Mouse (Mus musculus) heart, postnatal 14 days (tissue): ENCODE measurements around the gene Dph5. TPM values are rescaled to one million over a fixed set of nuclear protein-coding genes. Genes with fewer than 3 reads are reported as not detected.

Source experiments
- DNase-seq, 2 experiments: peaks; one replicate each; pipeline ENCODE4 v3.0.0; 2021 to 2022
- intact Hi-C: fragments of 180-260 bp; cut with DNase I; formaldehyde crosslinking; loops from one replicate; pipeline ENCODE4 v1.15.1; 2025
- total RNA-seq, 2 experiments: library from RNA; stranded (reverse); gene quantifications; 2 replicates each; pipeline ENCODE4 v1.2.3; 2021

Gene Dph5
- total RNA-seq, 2 experiments from 2014 or later: 6.4 to 7.2 TPM

- intact Hi-C loops: no loop called here
- no peak for DNase-seq
These were observed 61.7 kb downstream of the Dph5 start for GRCm38 (mm10) chr3:115949220-115949920.

GRCm38 (mm10) chr3:115949921-115950877 lies 62.6 kb downstream of the Dph5 start:
- DNase-seq: peak in 1 of 2 experiments; percentile 16
- intact Hi-C loops: no loop called here

DNA sequence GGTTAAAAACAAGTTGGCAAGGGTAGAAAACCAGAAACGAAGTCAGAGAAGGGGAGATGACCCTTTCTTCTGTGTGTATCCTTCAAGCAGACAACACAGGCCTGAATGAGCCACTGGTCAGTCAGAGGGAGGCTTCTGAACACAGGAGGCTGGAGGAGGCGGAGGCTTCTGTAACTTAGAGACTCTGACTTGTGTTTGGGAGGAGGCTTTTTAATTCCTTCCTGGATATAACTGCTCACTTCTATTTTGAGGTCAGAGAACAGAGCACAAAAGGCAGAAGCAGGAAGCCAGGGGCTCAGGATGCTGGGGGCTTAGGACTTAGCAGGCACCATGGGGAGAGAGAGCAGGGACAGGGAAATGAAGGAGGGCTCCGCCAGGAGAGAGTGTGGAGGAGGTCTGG lies 63.6 kb downstream of the Dph5 start:
- intact Hi-C loops: no loop called here
- DNase-seq: no peak

DNA sequence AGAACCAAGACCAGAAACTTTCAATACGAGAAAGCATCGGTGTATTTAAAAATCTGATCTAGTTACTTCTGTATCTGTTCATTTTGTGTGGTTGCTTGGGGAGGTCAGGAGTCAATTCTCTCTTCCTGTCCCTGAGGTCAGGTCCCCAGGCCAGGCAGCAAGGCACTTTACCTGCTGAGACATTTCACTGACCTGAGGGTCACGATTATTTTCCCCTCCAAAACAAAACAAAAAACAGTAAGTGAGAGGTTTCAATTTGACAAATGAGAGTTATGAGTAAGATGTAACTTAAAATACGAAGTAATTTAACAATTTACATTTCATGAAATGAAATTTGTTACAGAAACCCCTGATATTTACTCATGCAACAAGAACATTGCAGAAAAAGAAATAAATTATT lies 64.7 kb downstream of the Dph5 start:
- DNase-seq: no peak
- intact Hi-C loops: no loop called here

- intact Hi-C loops: no loop called here
- no peak for DNase-seq
These were observed 65.5 kb downstream of the Dph5 start for GRCm38 (mm10) chr3:115953088-115953487.

GRCm38 (mm10) chr3:115957223-115957622 lies 69.6 kb downstream of the Dph5 start:
- intact Hi-C loops: no loop called here

GRCm38 (mm10) chr3:115961311-115962027 lies 73.8 kb downstream of the Dph5 start:
- no peak for DNase-seq
- intact Hi-C loops: no loop called here

More at GRCm38 (mm10) chr3:115957223-115957622, 69.6 kb downstream of the Dph5 start:
- DNase-seq: no peak

- intact Hi-C loops: no loop called here
- no peak for DNase-seq
These were observed 74.4 kb downstream of the Dph5 start for GRCm38 (mm10) chr3:115962028-115962415.

DNA sequence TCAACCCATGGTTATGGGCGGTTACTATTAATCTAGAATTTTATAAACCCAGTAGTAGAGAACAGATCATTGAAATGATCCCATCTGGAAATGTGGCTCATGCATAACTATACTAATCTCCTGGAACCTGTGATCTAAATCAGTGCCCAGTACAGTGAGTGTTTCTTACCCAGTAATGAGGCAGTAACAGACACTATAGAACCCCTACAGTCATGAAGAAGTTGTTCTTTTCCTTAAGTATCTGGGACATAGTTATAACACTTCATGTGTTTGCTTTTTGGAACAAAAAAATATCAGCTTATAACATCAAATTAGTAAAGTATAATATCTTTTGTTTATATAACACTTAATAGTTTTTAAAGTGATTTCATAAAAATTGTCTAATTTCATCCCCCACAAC lies 76.0 kb downstream of the Dph5 start:
- DNase-seq: no peak

DNA sequence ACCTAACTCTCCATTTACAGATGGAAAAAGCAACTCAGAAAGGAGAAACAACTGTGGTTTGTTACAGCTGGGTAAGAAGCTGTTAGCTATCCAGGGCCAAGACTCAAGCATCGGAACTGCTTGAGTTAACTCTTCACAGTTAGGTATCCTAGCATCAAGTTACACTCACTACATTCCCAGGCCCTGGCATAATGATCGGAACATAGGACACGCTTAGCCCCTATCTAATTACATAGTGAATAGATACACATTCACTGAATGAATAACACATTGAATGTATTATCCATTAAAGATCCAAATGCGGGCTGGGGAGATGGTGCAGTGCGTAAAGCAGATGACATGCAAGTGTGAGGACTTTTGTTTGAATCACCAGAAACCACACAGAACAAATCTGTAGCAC lies 76.4 kb downstream of the Dph5 start:
- intact Hi-C loops: no loop called here
- no peak for DNase-seq

More for the DNA sequence above, 76.0 kb downstream of the Dph5 start:
- intact Hi-C loops: no loop called here

DNA sequence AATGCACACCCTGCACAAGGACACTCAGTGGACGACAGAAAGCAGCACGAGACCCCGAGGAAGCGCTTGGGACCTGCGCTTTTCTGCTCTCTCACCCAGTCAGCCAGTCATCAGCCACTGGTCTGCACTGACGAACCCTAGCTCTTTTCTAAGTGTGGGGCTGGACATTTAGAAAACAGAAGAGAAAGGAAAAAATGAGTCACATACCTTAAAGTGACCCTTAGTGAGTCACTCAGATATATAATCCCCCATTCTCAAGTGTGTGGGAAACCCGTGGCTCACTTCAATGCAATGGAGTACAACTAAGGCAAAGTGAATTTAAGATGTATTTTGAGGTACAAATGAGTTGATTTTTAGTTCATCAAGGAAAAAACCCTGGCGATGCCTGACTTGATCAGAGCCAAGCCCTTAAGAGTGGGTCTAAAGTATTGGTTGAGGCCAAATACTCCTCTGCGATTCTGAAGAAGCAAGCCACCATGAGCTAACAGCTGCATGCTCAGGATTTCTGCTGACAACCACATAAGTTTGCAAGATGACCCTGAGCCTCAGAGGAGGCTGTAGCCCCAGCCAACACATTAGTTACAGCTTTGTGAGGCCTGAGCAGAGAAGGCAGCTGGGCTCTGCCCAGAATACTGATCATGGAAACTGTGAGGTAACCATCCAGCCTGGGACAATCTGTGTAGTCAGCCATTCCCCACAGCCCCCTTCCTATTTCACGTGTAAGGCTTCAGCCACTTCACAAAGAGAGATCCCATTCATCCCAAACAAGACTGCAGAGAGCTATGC lies 81.3 kb downstream of the Dph5 start:
- DNase-seq: peak in 1 of 2 experiments; percentile 33
- intact Hi-C loops: no loop called here

DNA sequence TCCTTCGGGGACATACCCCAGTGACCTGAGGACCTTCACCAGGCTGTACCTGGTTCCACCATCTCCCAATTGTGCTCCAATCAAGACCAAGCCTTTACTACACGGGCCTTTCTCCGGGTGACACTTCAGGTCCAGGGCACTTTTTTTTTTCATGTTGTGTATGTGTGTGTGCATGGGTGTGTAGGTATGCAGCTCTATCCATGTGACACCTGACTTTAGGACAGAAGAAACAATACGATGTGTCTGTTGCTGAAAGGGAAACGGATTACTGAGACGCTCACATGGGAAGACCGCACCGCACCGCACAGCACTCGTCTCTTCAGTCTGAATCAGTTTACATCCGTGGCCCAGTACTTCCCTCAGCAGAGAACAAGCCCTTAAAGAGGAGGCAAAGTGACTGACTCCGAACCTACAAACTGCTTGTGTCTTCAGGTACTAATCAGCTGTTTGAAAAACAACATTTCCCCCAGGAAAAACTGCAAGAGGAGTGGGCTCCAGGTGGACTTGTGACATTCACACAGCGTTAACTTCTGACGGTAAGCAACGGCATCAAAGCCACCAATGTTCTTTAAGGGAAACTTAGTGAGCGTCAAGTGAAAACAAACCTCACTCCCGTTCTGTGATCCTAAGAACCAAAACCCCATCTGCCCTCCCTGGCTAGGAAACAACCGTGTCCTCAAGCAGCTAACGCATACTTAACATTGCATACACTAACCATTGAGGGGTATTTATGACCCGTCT lies 83.6 kb downstream of the Dph5 start:
- intact Hi-C loops: loop anchor here (10.0 kb wide), 1 partner anchor 156 kb away; no protein-coding TSS in a partner anchor
- DNase-seq: no peak

GRCm38 (mm10) chr3:115971891-115972646 lies 84.4 kb downstream of the Dph5 start:
- intact Hi-C loops: loop anchor here (10.0 kb wide), 1 partner anchor 157 kb away; no protein-coding TSS in a partner anchor
- no peak for DNase-seq

- intact Hi-C loops: loop anchor here (10.0 kb wide), 1 partner anchor 159 kb away; no protein-coding TSS in a partner anchor
These were observed 86.6 kb downstream of the Dph5 start for GRCm38 (mm10) chr3:115974228-115974627.

GRCm38 (mm10) chr3:115974995-115975394 lies 87.4 kb downstream of the Dph5 start:
- intact Hi-C loops: loop anchor here (5.0 to 10.0 kb wide), 3 partner anchors 88 to 378 kb away; partner anchors contain the start of gene Dph5
- DNase-seq: no peak

More at GRCm38 (mm10) chr3:115974228-115974627, 86.6 kb downstream of the Dph5 start:
- no peak for DNase-seq

- DNase-seq: no peak
- intact Hi-C loops: loop anchor here (1.0 to 10.0 kb wide), 6 partner anchors 42 to 382 kb away; partner anchors contain the start of gene Dph5
These were observed 91.4 kb downstream of the Dph5 start for GRCm38 (mm10) chr3:115979000-115979399.

GRCm38 (mm10) chr3:115983217-115983616 lies 95.6 kb downstream of the Dph5 start:
- intact Hi-C loops: no loop called here
- DNase-seq: no peak
